ENCODE assay signal across 11 mouse cellular contexts in the genomic region with DNA sequence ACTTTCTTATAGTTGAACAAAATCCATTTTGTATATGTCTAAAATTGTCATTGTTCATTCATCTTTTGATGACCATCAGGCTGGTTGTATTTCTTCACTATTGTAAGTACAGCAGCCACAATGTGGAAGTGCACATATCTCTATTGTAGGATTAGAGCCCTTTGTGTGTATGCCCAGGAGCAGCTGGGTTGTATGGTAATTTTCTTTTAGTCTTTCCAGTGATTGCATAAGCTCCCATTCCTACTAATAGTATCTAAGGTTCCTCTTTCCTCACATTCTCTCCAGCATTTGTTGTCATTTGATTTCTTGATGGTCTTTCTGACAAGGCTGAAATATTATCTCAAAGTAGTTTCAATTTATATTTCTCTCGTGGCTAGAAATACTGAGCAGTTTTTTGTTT.
"Had no signal": no experiment of that assay in that cellular context is flagged by ENCODE, and none has a peak within 500 bp of the region (broad histone marks: within the 10 kb centered on the region; RNA-seq: fewer than 3 reads in every experiment).

No protein-coding gene starts in this region.

- H3K27me3 ChIP-seq: liver, embryonic 15.5 days had no signal

- H3K27ac ChIP-seq: left cerebral cortex, adult 2 months; limb, embryonic 10.5 days; liver, embryonic 15.5 days; midbrain, embryonic 10.5 days; stomach, postnatal 0 days had no signal

- H3K4me2 ChIP-seq: liver, embryonic 11.5 days; liver, embryonic 15.5 days had no signal

- H3K36me3 ChIP-seq: limb, embryonic 10.5 days; liver, embryonic 15.5 days; midbrain, embryonic 10.5 days had no signal

- DNase-seq: kidney, postnatal 25 days; lung, adult 2 months; lung, postnatal 36 days; midbrain, embryonic 14.5 days had no signal

- H3K4me3 ChIP-seq: left cerebral cortex, adult 2 months; limb, embryonic 10.5 days; liver, embryonic 15.5 days; midbrain, embryonic 10.5 days had no signal

- H3K9ac ChIP-seq: liver, embryonic 15.5 days had no signal

- H3K4me1 ChIP-seq: liver, embryonic 15.5 days had no signal

- ATAC-seq: lung, postnatal 0 days had no signal

- H3K9me3 ChIP-seq: limb, embryonic 10.5 days; liver, embryonic 15.5 days; midbrain, embryonic 10.5 days had no signal
